In the genomic region with DNA sequence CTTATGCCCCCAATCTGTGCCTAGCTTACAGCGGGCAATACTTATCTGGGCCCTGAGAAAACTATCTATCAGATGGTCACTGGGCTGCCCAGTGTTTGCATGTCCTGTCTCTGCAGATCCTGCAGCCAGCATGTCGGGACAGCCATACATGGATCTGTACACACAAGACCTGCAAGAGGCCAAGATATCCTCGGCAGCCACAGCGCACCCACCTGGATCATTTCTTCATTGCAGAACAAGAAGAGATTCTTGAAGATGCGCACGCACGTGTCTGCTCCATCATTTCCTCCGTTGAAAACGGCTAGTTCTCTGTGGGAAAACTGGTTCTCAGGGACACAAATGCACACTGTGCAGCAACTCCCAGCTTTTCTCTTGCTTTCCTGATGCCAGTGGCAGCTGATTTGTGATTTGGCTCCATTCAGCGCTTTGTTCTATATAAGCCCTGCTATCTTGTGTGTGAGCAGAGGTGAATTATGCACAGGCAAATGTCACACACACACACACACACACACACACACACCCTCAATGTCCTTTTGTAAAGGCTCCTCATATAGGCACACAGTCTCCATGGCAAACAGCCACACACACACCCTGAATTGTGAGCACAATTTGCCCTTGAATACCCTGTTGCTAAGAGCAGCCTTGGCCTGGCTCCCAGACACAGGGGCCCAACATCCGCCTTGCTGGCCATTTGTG, we compare ENCODE assay signal across 9 mouse cellular contexts.
DNase-seq lines count a peak whose midpoint lies in the region; ATAC-seq lines count a peak whose summit lies in the region.
"Had no signal": no experiment of that assay in that cellular context is flagged by ENCODE, and none has a peak within 500 bp of the region (broad histone marks: within the 10 kb centered on the region; RNA-seq: fewer than 3 reads in every experiment).

No protein-coding gene starts in this region.

- 0 out of 2 replicates have a peak overlapping the region, but pooled peaks have one; percentile 8 for H3K9ac ChIP-seq in neural tube, embryonic 13.5 days

- H3K27me3 ChIP-seq in neural tube, embryonic 13.5 days: no peaks in the 10 kb centered on the region

- H3K27ac ChIP-seq in neural tube, embryonic 13.5 days (replicated peaks): peak overlapping the region; percentile 93

- WGBS in neural tube, embryonic 13.5 days: 41% methylated on average over 11 of the region's 11 CpGs

- no peak overlapping the region for H3K4me3 ChIP-seq in neural tube, embryonic 13.5 days
- H3K4me3 ChIP-seq: erythroblast, embryonic 14.5 days had no signal

- DNase-seq in heart, postnatal 10 days: peak; percentile 13 to 25
- no peak for DNase-seq in heart, postnatal 14 days
- DNase-seq in brain, embryonic 18.5 days (ENCODE audit: low read depth, low spot score): peak; percentile 72
- DNase-seq in layer of hippocampus, adult 9-11 months: peak; percentile 59
- DNase-seq in spleen, postnatal 4 days (ENCODE audit: low spot score in 2 of 2): no peak
- no peak for DNase-seq in gastrocnemius, postnatal 36 days
- DNase-seq in heart, adult 8-10 months (ENCODE audit: low spot score): no peak

- H3K4me2 ChIP-seq in neural tube, embryonic 13.5 days: peak overlapping the region; percentile 38

- intact Hi-C loops in heart, postnatal 10 days (cut with DNase I): no loop called here
- intact Hi-C loops in heart, postnatal 14 days (cut with DNase I): no loop called here
- intact Hi-C loops in gastrocnemius, postnatal 36 days (cut with DNase I): no loop called here

- no peaks in the 10 kb centered on the region for H3K9me3 ChIP-seq in neural tube, embryonic 13.5 days

- H3K36me3 ChIP-seq in neural tube, embryonic 13.5 days: no peaks in the 10 kb centered on the region

- peak; percentile 83 for ATAC-seq in neural tube, embryonic 13.5 days (ENCODE audit: low read depth)

- peaks cover 34% of the 10 kb centered on the region for H3K4me1 ChIP-seq in neural tube, embryonic 13.5 days (replicated peaks)

Comparison
In these comparisons a context has a peak if more than half of its experiments do, and no peak if none do; other contexts are left out.
1. DNase-seq: peak in heart, postnatal 10 days (2 of 2), brain, embryonic 18.5 days (single experiment) and layer of hippocampus, adult 9-11 months (single experiment); none in heart, postnatal 14 days (0 of 2), spleen, postnatal 4 days (0 of 2), gastrocnemius, postnatal 36 days (0 of 2) and heart, adult 8-10 months (single experiment).